Mouse (Mus musculus) retina, embryonic 14.5 days (tissue): ENCODE results near the gene Gpc2.

Experiments used
- DNase-seq: peaks from one replicate; pipeline ENCODE4 v3.0.0-alpha.2; 2015; ENCODE audit warnings: low spot score

Gpc2 gene

GRCm38 (mm10) chr5:138279585-138280424 is at the start of gene Gpc2, which contains the start of the genes Gm43720 and Stag3:
TSS of gene Gpc2 (minus strand) at chr5:138280005.
TSS of gene Gm43720 (minus strand) at chr5:138279958.
TSS of gene Stag3 (plus strand) at chr5:138280240.
- DNase-seq, result peak; percentile 97

DNA sequence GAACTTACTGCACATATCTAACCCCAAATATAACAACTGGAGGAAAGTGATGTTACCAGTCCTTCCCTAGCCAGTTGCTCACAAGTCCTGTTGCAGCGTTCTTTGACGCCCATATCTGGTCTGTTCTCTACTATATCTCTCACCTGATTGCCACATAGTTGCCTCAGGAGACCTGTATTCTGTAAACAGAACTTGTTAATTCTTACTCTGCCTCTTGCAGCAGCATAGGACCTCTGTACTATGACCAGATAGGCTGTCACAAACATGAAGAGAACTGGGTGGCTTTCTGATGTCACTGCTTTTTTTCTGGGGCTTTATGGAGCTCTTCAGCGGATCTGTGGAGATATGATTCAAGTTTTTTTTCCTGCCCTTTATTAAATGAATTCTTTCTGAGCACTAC is 33.0 kb upstream of the Gpc2 start:
- DNase-seq, result no peak

GRCm38 (mm10) chr5:138299613-138300012 is 19.8 kb upstream of the Gpc2 start:
- no peak for DNase-seq

- DNase-seq, result no peak
These were observed 14.4 kb upstream of the Gpc2 start for GRCm38 (mm10) chr5:138294158-138294557.

- DNase-seq, result no peak
These were observed 11.8 kb upstream of the Gpc2 start for GRCm38 (mm10) chr5:138291638-138292037.

DNA sequence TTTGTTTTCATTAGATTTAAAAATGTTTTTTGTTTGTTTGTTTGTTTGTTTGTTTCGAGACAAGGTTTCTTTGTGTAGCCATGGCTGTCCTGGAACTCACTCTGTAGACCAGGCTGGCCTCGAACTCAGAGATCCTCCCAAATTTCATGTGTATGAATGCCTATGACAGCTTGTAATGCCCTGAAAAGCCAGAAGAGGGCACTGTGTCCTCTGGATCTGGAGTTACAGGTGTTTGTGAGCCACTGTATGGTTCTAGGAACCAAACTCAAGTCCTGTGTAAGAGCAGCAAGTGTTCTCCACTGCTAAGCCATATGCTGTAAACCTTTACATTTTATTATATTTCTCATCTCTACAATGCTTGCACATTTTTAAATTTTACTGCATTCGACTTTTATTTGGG is 8.1 kb upstream of the Gpc2 start:
- no peak for DNase-seq

GRCm38 (mm10) chr5:138283540-138283939 is 3.7 kb upstream of the Gpc2 start:
- no peak for DNase-seq

DNA sequence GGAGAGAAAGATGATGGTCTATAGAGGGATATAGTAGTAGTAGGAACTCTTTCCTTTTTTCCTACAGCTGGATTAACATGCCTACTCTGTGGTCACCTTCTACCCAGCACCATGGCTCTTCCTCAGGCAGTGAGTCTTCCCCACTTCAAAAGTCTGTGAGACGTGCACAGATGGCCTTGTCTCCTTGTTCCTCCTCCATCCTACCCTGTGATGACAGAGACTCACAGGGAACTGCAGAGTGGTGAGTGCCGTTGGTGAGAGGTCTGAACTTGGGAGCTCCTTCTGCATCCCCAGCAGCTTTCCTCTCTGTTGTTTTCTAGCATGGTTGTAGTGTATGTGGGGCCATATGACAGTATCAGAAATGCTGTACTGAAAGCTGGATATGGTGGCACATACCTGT is 2.0 kb upstream of the Gpc2 start:
- DNase-seq, result no peak

GRCm38 (mm10) chr5:138280829-138281228 is 1.0 kb upstream of the Gpc2 start:
- DNase-seq, result no peak

- no peak for DNase-seq
These were observed 592 bp upstream of the Gpc2 start for GRCm38 (mm10) chr5:138280425-138280768.

GRCm38 (mm10) chr5:138277994-138278393 is 1.8 kb downstream of the Gpc2 start:
- DNase-seq, result no peak

DNA sequence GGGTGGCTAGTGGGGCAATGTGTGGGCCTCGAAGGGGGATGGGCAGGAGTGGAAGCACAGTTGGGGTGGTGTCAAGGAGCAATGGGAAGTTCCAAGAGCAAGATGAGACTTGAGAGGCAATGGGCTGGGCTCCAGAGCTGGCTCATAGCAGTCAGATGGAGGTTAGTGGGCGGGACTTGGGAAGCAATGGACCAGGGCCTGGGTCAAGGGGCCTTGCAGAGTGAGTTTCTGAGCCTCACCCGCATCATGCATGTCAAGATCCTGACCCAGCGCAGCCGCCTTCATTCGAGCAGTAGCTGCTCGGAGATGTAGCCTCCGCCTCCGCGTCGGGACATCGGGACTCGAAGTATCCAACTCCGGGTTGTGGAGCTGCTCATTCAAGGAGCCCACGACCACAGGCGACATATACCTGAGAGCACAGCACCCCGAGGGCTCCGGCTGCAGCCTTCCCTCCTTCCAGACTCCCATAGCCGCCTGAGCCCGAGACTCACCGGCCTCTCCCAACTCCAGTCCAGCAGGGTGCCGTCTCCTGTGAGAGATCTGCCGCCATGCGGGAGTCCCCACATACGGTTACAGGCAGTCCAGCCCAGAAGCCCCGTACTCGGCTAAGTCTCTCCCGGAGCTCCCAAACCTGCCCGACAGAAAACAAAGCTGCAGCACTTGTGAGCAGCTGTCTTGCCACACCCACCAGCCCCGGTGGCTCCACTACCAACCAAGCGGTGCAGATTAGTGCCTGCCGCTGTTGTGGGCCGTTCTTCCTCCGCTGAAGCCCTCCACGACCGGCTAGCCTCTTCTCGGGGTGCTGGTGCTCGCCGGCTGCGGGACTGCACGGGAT is 4.4 kb downstream of the Gpc2 start:
- peak; percentile 46 for DNase-seq

DNA sequence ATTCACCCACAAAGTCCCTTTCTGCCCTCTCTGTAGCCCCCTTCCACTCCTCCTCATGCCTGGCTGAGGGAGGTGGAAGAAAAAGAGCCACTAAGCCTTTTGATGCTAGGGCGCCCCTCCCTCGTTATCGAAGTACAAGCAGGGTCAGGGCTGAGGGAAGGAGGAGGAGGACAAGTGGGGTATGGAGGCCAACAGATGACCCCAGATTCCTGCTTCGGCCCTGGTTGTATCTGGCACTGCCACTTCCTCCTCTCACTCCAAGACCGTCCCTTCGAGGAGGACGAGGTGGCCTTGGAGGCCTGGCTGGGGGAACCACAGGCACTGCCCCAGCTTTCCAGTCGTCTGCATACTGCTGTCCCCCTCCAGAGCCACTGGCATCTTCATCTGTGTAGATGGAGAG is 5.6 kb downstream of the Gpc2 start:
- DNase-seq, result no peak

DNA sequence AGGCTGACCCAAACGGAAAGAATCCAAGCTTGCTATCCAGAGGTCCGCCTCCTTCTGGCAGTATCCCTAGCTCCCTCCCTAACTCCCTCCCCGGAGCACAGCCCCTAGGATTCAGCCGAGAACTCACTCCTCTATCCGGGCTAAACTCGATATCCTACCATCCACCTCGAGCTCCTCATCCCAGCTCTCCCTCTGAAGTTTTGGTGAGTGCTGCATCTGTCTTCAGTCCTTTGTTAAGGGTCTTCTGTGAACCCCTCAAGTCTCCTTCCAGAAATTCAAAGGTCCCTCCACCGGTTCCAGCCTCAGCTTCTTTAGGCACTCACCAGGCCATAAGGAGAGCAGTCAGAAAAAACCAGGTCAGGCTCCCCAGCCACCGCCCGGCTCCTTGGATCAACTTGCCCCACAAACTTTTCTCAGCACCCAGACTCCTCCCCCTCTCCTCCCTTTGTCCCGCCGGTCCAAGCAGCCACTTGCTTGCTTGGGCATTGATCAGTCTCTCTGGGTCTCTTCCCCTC is 7.3 kb downstream of the Gpc2 start, which contains the start of gene Gal3st4:
Gene Gal3st4 (minus strand): TSS at position 432 of the 515 bp plus-strand sequence.
- DNase-seq, result peak; percentile 68

DNA sequence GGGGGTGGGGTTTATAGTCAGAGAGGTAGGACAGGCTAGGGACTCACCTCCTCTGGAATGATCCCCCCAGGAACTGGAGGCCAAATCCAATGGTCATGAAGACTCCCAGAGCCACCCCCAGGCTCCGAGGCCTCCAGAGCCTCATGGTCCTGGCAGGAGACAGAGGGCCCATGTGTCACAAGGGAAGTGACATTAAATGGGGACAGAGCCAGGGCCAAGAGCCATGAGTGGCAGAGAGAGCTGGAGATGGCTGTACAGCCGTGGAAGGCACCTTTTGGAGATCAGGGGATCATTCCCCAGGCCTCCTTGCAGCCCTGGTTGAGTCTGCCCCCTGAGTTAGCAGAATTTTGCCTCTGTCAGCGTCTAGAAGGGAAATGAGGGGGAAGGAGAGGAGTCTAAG is 8.6 kb downstream of the Gpc2 start:
- DNase-seq, result no peak

DNA sequence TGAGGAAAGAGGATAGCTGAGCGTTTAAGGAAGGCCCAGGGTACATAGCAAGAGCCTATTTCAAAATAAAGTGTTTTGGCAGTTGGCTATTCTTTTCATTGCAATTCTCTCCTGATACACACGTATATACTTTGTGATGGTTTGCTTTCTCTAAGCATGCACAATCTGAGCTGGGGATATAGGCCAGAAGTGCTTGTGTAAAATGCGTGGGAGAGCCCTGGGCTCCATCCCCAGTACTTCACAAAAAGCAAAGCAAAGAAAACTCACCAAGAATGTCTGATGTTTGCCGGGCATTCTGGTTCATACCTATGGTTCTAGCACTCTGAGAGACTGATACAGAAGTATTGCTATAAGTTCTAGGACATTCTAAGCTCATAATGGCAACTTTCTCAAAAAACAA is 10.8 kb downstream of the Gpc2 start:
- DNase-seq, result no peak

GRCm38 (mm10) chr5:138267114-138267513 is 12.7 kb downstream of the Gpc2 start:
- no peak for DNase-seq

DNA sequence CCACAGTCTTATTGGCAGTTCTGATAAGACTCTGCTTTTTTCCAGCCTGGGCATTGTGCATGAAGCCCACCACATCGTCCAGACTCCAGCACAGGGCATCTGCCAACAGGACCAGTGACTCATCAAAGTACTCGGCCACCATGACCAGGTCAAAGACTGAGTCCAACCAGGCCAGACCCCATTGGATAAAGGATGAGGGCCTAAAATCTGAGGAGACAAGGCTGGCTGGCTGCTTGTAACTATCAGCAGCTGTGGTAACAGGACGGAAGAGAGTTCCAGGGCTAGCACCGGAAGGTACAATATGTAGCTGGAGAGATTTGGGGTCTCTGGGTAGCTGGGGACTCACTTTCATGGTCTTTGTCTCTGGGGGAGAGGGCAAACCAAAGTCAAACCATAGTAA is 14.1 kb downstream of the Gpc2 start:
- DNase-seq, result no peak

GRCm38 (mm10) chr5:138264207-138264578 is 15.6 kb downstream of the Gpc2 start:
- no peak for DNase-seq

GRCm38 (mm10) chr5:138263260-138264206 is 16.3 kb downstream of the Gpc2 start, which contains the start of gene BC037034:
TSS of gene BC037034 (minus strand) at chr5:138264033.
- peak; percentile 92 for DNase-seq

DNA sequence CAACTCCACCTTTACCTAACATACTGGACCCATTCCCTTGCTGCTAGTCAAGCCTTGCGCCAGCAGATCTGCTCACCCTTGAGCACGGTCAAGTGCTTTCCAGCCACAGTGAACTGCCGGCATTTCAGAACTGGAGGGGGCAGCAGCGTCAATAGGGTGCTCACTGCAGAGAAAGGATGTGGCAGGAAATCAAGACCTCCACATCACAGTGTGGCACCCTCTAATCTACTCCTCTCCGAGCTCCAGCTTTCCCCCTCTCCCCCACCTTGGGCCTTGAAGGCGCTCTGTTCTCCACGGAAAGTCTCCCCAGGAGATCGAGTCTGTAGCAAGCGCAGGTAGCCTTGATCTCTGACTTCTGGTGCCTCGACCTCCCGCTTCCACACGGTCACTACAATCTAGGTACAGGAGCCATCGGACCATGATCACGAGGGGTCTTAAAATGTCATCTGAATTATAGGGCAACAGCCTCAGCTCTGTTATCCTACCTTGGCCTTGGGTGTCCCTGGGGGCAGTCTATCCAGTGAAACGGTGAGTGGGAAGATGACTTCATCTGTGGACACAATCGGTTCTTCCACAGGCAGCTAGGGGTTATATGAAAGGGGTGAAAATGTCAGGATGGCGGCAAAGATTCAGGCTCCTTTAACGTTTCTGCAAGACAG is 17.1 kb downstream of the Gpc2 start:
- DNase-seq, result no peak
